Mouse (Mus musculus): Measurements from ENCODE around the gene 1700061G19Rik.
"Not testable (repeated sequence)": the region's sequence is repeated elsewhere in the genome, so short reads cannot be mapped to it uniquely, and the experiment has no call there.

1700061G19Rik gene

GRCm38 (mm10) chr17:56872512-56872911 lies 2.8 kb upstream of the 1700061G19Rik start:
- DNase-seq = no peak

GRCm38 (mm10) chr17:56874237-56874636 lies 1.0 kb upstream of the 1700061G19Rik start, which contains the start of gene Acsbg2:
TSS of gene Acsbg2 (minus strand) at chr17:56874447.
- DNase-seq = no peak

GRCm38 (mm10) chr17:56876465-56876864 lies 1.2 kb downstream of the 1700061G19Rik start:
- DNase-seq = no peak

GRCm38 (mm10) chr17:56876981-56877380 lies 1.7 kb downstream of the 1700061G19Rik start:
- DNase-seq = no peak

- no peak for DNase-seq
These were observed 2.1 kb downstream of the 1700061G19Rik start for GRCm38 (mm10) chr17:56877426-56877825.

- no peak for DNase-seq
These were observed 8.3 kb downstream of the 1700061G19Rik start for GRCm38 (mm10) chr17:56883612-56884011.

- no peak for DNase-seq
These were observed 9.1 kb downstream of the 1700061G19Rik start for GRCm38 (mm10) chr17:56884331-56884730.

- no peak for DNase-seq
These were observed 9.5 kb downstream of the 1700061G19Rik start for GRCm38 (mm10) chr17:56884809-56885208.

- DNase-seq = no peak
These were observed 12.8 kb downstream of the 1700061G19Rik start for GRCm38 (mm10) chr17:56888050-56888449.

- no peak for DNase-seq
These were observed 14.7 kb downstream of the 1700061G19Rik start for GRCm38 (mm10) chr17:56890018-56890417.

- no peak for DNase-seq
These were observed 20.2 kb downstream of the 1700061G19Rik start for GRCm38 (mm10) chr17:56895368-56895918.

- no peak for DNase-seq
These were observed 21.3 kb downstream of the 1700061G19Rik start for GRCm38 (mm10) chr17:56896513-56897129.

- peak; percentile 79 for DNase-seq
These were observed 22.4 kb downstream of the 1700061G19Rik start for GRCm38 (mm10) chr17:56897630-56898195.

GRCm38 (mm10) chr17:56902698-56903097 lies 27.4 kb downstream of the 1700061G19Rik start:
- DNase-seq = no peak

GRCm38 (mm10) chr17:56906166-56906565 lies 30.9 kb downstream of the 1700061G19Rik start:
- no peak for DNase-seq

GRCm38 (mm10) chr17:56907096-56907495 lies 31.8 kb downstream of the 1700061G19Rik start:
- DNase-seq = no peak

GRCm38 (mm10) chr17:56907887-56908286 lies 32.6 kb downstream of the 1700061G19Rik start:
- no peak for DNase-seq

GRCm38 (mm10) chr17:56909764-56910163 lies 34.5 kb downstream of the 1700061G19Rik start:
- DNase-seq = not testable (repeated sequence)

GRCm38 (mm10) chr17:56913023-56913422 lies 37.7 kb downstream of the 1700061G19Rik start:
- DNase-seq = no peak

GRCm38 (mm10) chr17:56913444-56913843 lies 38.2 kb downstream of the 1700061G19Rik start:
- DNase-seq = no peak

GRCm38 (mm10) chr17:56917166-56917565 lies 41.9 kb downstream of the 1700061G19Rik start:
- DNase-seq = no peak

GRCm38 (mm10) chr17:56919725-56920124 lies 44.4 kb downstream of the 1700061G19Rik start:
- no peak for DNase-seq

GRCm38 (mm10) chr17:56925998-56926397 lies 50.7 kb downstream of the 1700061G19Rik start:
- no peak for DNase-seq

- DNase-seq = no peak
These were observed 53.8 kb downstream of the 1700061G19Rik start for GRCm38 (mm10) chr17:56929101-56929500.

Measured in right cerebral cortex, postnatal 4 days (tissue).